Mouse (Mus musculus): ENCODE measurements around the gene Nradd. TPM values are rescaled to one million over a fixed set of nuclear protein-coding genes. Genes with fewer than 3 reads are reported as not detected.

Gene Nradd
- polyA plus RNA-seq, 1 experiment from 2014 or later: 69.3 TPM

DNA sequence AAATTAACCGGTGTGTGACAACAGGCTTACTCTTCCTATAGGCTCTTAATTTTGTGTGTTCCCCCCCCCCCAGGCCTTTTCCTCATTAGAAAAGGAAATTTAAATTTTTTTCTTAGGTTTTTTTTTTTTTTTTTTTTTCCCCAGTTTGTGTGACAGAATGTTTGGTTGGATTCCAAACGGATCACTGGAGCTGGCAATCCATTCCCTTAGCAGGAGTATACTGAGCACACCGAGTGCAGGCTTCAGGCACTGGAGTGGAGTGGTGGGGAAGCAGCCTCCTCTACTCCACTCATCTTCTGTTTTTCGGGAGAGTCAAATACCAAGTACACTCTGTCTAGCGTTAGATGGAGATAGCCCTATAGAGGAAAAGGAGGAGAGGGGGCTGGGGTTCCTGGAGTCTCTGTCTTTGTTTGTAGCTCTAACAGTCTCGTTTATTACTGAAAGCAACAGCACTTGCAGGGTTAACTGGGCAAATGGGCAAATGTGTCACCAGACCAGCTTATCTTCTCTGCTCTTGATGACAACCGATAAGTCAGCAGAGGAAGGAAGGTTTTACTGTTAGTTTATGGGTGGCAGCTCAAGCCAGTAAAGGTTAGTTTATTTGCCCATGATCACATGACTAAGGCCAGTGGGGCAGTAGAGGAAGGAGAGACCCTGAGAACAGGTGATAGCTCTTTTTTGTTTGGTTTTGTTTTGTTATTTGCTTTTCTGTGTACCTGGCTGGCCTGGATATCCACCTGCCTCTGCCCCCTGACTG, 36.8 kb upstream of the Nradd start:
- ChIA-PET POLR2A (no interaction called here), CTCF (interaction anchor here (1.0 kb wide), 1 partner anchor 18 kb away, joined by 3 read pairs; no protein-coding TSS in a partner anchor)
- no peaks in the 10 kb centered on the region for H3K27me3 ChIP-seq
- ATAC-seq (no peak), DNase-seq (ENCODE audit: low read depth, low spot score) (no peak)
- in situ Hi-C loops (cut with MboI; ENCODE audit: low pct_unique_long_range_greater_than_20kb): no loop called here
- TF ChIP-seq CTCF (IDR thresholded peaks at IDR 0.05): no peak

DNA sequence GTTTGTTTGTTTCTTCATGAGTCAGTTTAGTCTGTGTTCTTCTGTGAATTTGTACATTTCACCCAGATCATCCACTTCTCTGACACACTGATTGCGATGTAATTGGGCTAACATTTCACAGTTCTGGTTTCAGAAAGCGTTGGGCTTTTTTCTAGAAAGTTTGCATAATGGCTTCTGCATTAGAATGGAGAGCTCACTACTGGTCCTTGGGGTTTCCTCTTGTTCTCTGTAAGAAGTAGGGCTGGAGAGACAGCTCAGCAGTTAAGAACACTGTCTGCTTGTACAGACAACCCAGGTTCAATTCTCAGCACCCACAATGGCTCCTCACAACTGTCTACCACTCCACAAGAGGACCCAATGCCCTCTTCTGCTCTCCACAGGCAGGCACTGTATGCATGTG, 36.0 kb upstream of the Nradd start:
- no peak for DNase-seq (ENCODE audit: low read depth, low spot score)
- ChIA-PET POLR2A (no interaction called here), CTCF (no interaction called here)
- ATAC-seq: no peak
- TF ChIP-seq CTCF (IDR thresholded peaks at IDR 0.05): no peak
- H3K27me3 ChIP-seq: no peaks in the 10 kb centered on the region
- in situ Hi-C loops (cut with MboI; ENCODE audit: low pct_unique_long_range_greater_than_20kb): no loop called here

DNA sequence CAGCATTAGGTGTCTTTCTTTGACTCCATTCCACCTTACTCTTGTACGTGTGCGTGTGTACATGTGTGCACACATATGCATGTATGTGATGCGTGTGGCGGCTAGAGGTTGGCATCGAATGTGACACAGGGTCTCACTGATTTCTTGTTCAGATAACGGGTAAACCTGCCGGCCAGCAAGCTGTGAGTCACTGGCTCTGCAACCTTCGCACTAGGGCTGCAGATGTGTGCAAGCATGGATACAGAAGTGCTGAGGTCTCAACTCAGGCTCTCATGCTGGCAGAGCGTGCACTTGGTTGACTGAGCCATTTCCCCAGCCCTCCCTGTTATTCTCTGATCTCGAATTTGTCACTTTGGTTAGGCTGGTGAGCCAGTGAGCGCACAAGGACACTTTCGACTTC, 35.3 kb upstream of the Nradd start:
- no peaks in the 10 kb centered on the region for H3K27me3 ChIP-seq
- ATAC-seq: no peak
- no peak for DNase-seq (ENCODE audit: low read depth, low spot score)
- ChIA-PET POLR2A (no interaction called here), CTCF (no interaction called here)
- TF ChIP-seq CTCF (IDR thresholded peaks at IDR 0.05): no peak
- in situ Hi-C loops (cut with MboI; ENCODE audit: low pct_unique_long_range_greater_than_20kb): no loop called here

DNA sequence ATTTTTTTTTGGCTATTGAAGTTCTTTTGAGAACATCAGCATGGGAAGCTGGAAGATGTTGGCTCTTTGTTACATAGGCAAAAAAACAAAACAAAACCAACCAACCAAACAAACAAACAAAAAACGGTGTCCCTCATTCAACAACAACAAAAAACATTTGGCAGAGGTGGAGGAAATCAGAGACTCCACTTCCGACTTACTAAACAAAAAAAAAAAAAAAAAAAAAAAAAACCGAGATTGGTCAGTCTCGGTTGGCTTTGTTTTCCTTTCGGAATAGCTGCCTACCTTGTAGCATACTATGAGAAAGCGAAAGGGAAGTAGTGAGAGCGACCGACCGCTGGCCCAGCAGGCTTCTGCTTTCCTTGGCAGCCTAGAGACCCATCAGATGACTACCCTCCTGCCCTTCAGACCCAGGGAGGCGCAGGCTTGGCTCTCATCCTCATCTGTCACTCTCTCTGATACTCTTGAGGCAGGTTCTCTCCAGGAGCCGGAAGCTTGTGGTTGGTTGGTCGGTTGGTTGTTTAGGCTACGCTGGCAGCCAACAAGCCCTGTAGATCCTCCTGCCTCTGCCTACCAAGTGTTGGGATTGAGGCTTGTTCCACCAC, 33.3 kb upstream of the Nradd start:
- ChIA-PET POLR2A (interaction anchor here (0.7 to 0.8 kb wide), 3 partner anchors 23 to 37 kb away, joined by 3 to 6 read pairs (median 4); no protein-coding TSS in a partner anchor), CTCF (interaction anchor here (0.6 to 1.3 kb wide), 3 partner anchors 9 to 11 kb away, joined by 3 to 4 read pairs (median 3); no protein-coding TSS in a partner anchor)
- no peak for ATAC-seq
- no peak for DNase-seq (ENCODE audit: low read depth, low spot score)
- in situ Hi-C loops (cut with MboI; ENCODE audit: low pct_unique_long_range_greater_than_20kb): no loop called here
- H3K27me3 ChIP-seq: no peaks in the 10 kb centered on the region
- no peak for TF ChIP-seq CTCF (IDR thresholded peaks at IDR 0.05)

DNA sequence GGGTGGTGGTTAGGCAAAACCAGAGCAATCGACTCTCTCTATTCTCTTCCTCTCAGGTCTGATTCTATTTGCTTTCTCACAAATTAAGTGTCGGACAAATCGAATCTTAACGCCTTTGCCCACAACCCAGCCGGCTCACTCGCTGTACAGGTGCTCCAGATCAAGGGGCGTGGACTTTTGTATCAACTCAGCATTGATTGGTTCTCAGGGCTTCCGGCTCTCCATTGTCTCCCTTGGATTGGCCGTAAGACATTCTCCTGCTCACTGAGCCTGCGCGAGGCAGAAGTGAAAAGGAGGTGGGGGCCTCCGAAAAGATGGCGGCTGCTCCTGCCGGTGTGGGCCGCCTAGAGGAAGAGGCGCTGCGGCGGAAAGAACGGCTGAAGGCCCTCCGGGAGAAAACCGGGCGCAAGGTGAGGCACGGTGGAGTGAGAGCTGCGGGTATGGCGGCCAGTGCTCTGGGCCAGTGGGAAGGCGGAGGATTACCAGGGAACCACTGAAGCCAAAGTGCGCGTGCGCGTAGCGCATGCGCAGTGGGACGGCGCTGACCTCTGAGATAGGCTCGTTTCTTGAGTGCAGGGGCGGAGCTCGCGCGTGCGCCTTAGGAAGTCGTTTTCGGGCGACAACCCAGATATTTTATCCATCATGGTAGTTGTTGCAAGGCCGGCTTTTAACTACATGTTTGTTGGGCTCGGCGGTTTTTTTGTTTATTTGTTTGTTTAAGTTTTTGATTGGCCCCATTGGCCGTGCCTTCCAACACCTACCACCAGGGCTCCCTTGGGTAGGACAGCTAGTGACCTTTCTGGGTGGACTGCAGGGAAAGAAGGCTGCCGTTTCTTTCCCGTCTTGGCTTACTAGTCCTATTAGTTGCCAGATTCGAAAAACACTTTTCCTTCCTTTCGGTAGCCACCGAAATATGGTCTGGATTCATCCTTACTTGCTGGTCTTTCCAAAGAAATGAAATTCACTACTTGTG, 32.3 kb upstream of the Nradd start, which contains the start of gene Ccdc12:
Gene Ccdc12, plus strand, starts transcription at position 255 of the 973 bp plus-strand sequence.
- in situ Hi-C loops (cut with MboI; ENCODE audit: low pct_unique_long_range_greater_than_20kb): no loop called here
- peak; percentile 71 for DNase-seq (ENCODE audit: low read depth, low spot score)
- ATAC-seq: peak; percentile 79
- CTCF ChIA-PET: no interaction called here
- no peaks in the 10 kb centered on the region for H3K27me3 ChIP-seq
- TF ChIP-seq CTCF (IDR thresholded peaks at IDR 0.05): no peak
- POLR2A ChIA-PET: interaction anchor here (0.7 to 0.8 kb wide), 3 partner anchors 24 to 38 kb away, joined by 3 to 6 read pairs (median 4); no protein-coding TSS in a partner anchor

DNA sequence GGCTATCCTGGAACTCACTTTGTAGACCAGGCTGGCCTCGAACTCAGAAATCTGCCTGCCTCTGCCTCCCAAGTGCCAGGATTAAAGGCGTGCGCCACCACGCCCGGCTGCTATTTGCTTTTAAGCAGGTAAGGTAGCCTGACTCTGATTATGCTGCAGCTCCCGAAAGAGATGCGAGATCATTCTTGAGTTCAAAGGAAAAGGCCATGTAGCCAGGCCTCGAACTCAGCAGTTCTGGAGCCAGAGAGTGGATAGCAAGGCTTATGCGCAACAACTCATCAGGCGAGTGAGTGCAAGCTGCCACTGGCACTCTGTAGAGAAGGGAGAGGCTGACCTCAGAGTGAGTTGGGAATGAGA, 31.4 kb upstream of the Nradd start:
- ChIA-PET POLR2A (no interaction called here), CTCF (interaction anchor here (1.0 kb wide), 1 partner anchor 15 kb away, joined by 3 read pairs; no protein-coding TSS in a partner anchor)
- no peaks in the 10 kb centered on the region for H3K27me3 ChIP-seq
- TF ChIP-seq CTCF (IDR thresholded peaks at IDR 0.05): no peak
- DNase-seq (ENCODE audit: low read depth, low spot score): no peak
- ATAC-seq: no peak
- in situ Hi-C loops (cut with MboI; ENCODE audit: low pct_unique_long_range_greater_than_20kb): no loop called here

DNA sequence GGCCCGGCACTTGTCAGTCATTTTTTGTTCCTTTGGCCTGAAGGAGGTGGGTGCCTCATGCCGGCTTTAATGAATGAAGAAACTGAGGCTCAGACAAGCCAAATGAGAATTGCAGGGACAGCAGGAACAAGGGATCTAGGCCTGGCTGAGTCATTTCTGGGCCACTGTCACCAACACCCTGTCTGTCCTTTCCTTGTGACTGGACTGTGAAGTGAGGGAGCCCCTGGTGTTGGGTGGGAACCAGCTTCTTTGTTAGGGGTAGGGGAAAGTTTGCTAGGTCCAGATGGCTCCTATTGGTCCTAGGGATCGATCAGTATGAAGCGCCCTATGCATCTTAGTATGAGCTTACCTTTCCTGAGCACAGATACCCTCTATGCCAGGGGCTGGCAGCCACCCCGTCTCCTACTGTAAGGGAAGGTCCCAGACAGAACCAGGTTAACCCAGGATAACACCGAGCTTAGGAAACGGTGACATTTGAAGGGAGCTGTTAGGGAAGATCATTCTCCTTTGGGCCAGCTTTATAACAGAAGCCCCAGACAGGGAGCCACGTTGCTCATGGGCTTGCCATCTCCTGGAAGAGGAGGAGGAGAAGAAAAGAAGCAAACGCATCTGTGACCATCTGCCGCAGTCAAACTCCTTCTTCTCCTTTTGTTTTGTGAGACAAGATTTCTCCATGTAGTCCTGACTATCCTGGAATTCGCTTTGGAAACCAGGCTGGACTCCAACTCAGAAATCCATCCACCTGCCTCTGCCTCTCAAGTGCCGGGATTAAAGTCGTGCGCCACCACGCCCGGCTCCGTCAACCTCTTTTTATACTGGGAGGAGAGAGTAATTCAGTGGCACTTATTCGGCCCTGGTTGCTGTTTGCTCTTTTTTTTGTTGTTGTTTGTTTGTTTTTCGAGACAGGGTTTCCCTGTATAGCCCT, 30.7 kb upstream of the Nradd start:
- in situ Hi-C loops (cut with MboI; ENCODE audit: low pct_unique_long_range_greater_than_20kb): loop anchor here (5.0 kb wide), 1 partner anchor 37 kb away; no protein-coding TSS in a partner anchor
- CTCF ChIA-PET: interaction anchor here (0.8 to 1.8 kb wide), 3 partner anchors 16 to 33 kb away, joined by 3 to 5 read pairs (median 4); no protein-coding TSS in a partner anchor
- no peak for TF ChIP-seq CTCF (IDR thresholded peaks at IDR 0.05)
- ATAC-seq: no peak
- POLR2A ChIA-PET: interaction anchor here (1.4 kb wide), 1 partner anchor 30 kb away, joined by 6 read pairs; no protein-coding TSS in a partner anchor
- no peak for DNase-seq (ENCODE audit: low read depth, low spot score)
- no peaks in the 10 kb centered on the region for H3K27me3 ChIP-seq

DNA sequence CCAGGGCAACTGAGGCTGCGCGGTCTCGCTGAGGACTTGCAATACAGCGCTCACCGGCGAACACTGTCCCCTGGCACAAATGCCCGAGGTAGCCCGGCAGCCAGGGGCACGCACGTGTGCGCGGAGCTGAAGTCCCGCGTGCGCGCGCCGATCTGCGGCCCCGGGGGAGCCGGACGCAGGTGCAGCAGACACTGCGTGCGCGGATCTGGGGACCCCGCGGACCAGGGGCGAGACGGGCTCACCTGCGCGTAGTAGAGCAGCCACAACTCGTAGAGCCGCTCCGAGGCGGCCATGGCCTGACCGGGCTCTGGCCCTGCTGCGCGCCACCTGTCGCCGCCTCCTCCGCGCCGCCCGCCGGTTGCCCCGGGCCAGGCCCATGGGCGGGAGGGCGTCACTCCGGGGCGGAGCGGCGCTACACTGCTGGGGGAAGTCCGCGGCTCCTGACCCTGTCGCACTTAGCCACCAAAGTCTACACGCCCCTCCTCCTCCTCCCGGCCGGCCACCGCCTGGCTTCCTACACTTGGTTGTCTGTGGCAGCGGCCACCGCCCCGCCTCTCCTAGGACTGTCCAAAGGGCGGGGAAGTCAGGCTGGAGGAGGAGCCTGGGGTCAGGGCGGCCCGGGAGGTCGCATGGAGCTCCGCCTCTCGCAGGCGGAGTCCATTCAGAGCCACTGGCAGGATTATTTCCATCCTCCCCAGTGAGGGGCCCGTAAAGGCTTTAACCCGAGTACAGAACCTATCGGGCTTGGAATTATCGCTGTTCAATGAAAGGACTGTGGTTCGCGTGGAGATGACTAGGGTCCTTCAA, 29.6 kb upstream of the Nradd start, which contains the start of gene Nbeal2:
Gene Nbeal2, minus strand, starts transcription at position 507 of the 807 bp plus-strand sequence.
- in situ Hi-C loops (cut with MboI; ENCODE audit: low pct_unique_long_range_greater_than_20kb): loop anchor here (5.0 kb wide), 1 partner anchor 38 kb away; no protein-coding TSS in a partner anchor
- POLR2A ChIA-PET: interaction anchor here (0.9 to 1.4 kb wide), 2 partner anchors 13 to 31 kb away, joined by 4 to 6 read pairs; no protein-coding TSS in a partner anchor
- no peak for TF ChIP-seq CTCF (IDR thresholded peaks at IDR 0.05)
- CTCF ChIA-PET: interaction anchor here (0.8 to 2.3 kb wide), 6 partner anchors 18 to 56 kb away, joined by 3 to 9 read pairs (median 4); no protein-coding TSS in a partner anchor
- no peak for DNase-seq (ENCODE audit: low read depth, low spot score)
- H3K27me3 ChIP-seq: no peaks in the 10 kb centered on the region
- ATAC-seq: peak; percentile 92

Measured in Patski (cell line).